Mouse (Mus musculus): ENCODE results near the gene Oxct2a. TPM values are rescaled to one million over a fixed set of nuclear protein-coding genes. Genes with fewer than 3 reads are reported as not detected.
"Not testable (repeated sequence)": the region's sequence is repeated elsewhere in the genome, so short reads cannot be mapped to it uniquely, and the experiment has no call there.

Gene Oxct2a
- polyA plus RNA-seq, 1 experiment from 2014 or later, result 0.21 TPM

DNA sequence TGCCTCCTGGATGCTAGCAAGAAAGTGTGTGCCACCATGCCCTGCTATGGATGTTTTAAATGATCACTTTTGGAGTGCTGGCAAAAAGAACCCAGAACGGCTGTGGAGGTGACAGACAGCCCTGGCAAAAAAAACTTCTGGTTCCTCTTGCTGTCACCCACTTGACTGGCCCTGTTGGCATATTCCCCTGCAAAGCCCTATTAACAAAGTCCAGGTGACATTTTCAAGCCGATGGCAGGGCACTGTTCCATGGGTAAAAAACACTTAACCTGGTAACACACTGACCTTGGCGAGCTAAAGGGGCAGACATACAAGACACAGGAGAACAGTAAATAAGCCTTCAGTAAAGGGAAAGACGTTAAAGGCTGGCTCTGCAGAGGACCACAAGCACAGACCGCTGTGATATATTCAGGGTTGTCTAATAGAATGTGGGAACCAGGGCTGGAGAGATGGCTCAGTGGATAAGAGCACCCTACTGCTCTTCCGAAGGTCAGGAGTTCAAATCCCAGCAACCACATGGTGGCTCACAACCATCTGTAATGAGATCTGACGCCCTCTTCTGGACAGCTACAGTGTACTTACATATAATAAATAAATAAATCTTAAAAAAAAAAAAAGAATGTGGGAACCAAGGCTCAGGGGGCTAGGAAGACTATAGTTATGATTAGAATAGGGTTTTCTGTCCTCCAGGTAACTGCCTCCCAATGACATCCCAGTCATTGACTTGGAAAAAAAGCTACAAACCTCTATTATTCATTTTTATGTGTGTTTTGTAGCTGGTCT, 29.6 kb downstream of the Oxct2a start:
- TF ChIP-seq CTCF (IDR thresholded peaks at IDR 0.05; ENCODE audit: low read depth), result no peak
- ATAC-seq, result no peak
- 70% methylated on average over 7 of the region's 7 CpGs for WGBS

DNA sequence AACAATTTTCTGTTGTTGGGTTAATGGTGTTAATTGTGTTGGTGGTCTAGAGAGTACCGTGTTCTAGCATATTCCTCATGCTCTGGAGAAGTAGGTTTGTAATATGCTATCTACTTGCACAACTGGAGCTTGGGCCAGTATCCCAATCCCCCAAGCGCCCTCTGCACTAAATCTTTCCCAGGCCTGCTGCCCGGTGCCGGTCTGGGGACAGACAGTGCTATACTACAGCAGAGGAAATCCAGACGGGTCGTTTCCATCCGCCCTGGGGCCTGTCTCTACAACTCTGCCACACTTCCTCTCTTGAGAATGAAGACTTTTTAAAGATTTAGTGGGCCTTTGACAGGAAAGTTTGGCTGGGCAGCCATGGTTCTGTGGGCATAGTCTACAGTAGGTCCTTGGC, 30.4 kb downstream of the Oxct2a start:
- Histone ChIP-seq H3K27me3 (replicated peaks; ENCODE audit: control insufficient read depth, insufficient read depth, low read length) (no peaks in the 10 kb centered on the region), H3K4me2 (replicated peaks; ENCODE audit: low read depth) (no peak overlapping the region), H3K36me3 (ENCODE audit: control insufficient read depth, insufficient read depth) (peaks cover 89% of the 10 kb centered on the region), H3K9me3 (ENCODE audit: control insufficient read depth) (no peaks in the 10 kb centered on the region), H3K9ac (ENCODE audit: low read depth, low read length) (no peak overlapping the region), H3K4me1 (replicated peaks; ENCODE audit: control insufficient read depth, insufficient read depth, low read length) (no peaks in the 10 kb centered on the region), H3K4me3 (ENCODE audit: low read depth, low read length) (no peak overlapping the region), H3K27ac (ENCODE audit: low read depth, low read length) (no peak overlapping the region)
- 81% methylated on average over 7 of the region's 7 CpGs for WGBS
- no peak for ATAC-seq
- no peak for TF ChIP-seq CTCF (IDR thresholded peaks at IDR 0.05; ENCODE audit: low read depth)

More for the DNA sequence above, 29.6 kb downstream of the Oxct2a start:
- H3K4me3 ChIP-seq (ENCODE audit: low read depth, low read length), result no peak overlapping the region
- no peak overlapping the region for H3K9ac ChIP-seq (ENCODE audit: low read depth, low read length)
- no peaks in the 10 kb centered on the region for H3K4me1 ChIP-seq (replicated peaks; ENCODE audit: control insufficient read depth, insufficient read depth, low read length)
- no peaks in the 10 kb centered on the region for H3K9me3 ChIP-seq (ENCODE audit: control insufficient read depth)
- H3K27ac ChIP-seq (ENCODE audit: low read depth, low read length), result no peak overlapping the region
- H3K36me3 ChIP-seq (ENCODE audit: control insufficient read depth, insufficient read depth), result peaks cover 91% of the 10 kb centered on the region
- no peaks in the 10 kb centered on the region for H3K27me3 ChIP-seq (replicated peaks; ENCODE audit: control insufficient read depth, insufficient read depth, low read length)
- no peak overlapping the region for H3K4me2 ChIP-seq (replicated peaks; ENCODE audit: low read depth)

DNA sequence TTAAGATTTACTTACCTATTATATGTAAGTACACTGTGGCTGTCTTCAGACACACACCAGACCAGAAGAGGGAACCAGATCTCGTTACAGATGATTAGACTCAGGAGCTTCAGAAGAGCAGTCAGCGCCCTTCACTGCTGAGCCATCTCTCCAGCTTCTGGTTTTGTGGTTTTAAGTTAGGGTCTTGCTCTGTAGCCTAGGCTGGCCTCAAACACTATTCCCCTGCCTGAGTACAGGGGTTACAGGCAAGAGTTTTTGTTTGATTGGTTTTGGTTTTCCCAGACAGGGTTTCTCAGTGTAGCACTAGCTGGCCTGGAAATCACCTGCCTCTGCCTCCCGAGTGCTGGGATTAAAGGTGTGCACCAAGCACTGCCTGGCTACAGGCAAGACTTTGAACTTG, 31.0 kb downstream of the Oxct2a start:
- H3K36me3 ChIP-seq (ENCODE audit: control insufficient read depth, insufficient read depth), result peaks cover 88% of the 10 kb centered on the region
- H3K9me3 ChIP-seq (ENCODE audit: control insufficient read depth), result no peaks in the 10 kb centered on the region
- no peaks in the 10 kb centered on the region for H3K27me3 ChIP-seq (replicated peaks; ENCODE audit: control insufficient read depth, insufficient read depth, low read length)
- ATAC-seq, result no peak
- 73% methylated on average over 3 of the region's 3 CpGs for WGBS
- no peak overlapping the region for H3K27ac ChIP-seq (ENCODE audit: low read depth, low read length)
- H3K4me3 ChIP-seq (ENCODE audit: low read depth, low read length), result no peak overlapping the region
- TF ChIP-seq CTCF (IDR thresholded peaks at IDR 0.05; ENCODE audit: low read depth), result no peak
- no peak overlapping the region for H3K9ac ChIP-seq (ENCODE audit: low read depth, low read length)
- H3K4me1 ChIP-seq (replicated peaks; ENCODE audit: control insufficient read depth, insufficient read depth, low read length), result no peaks in the 10 kb centered on the region
- H3K4me2 ChIP-seq (replicated peaks; ENCODE audit: low read depth), result no peak overlapping the region

DNA sequence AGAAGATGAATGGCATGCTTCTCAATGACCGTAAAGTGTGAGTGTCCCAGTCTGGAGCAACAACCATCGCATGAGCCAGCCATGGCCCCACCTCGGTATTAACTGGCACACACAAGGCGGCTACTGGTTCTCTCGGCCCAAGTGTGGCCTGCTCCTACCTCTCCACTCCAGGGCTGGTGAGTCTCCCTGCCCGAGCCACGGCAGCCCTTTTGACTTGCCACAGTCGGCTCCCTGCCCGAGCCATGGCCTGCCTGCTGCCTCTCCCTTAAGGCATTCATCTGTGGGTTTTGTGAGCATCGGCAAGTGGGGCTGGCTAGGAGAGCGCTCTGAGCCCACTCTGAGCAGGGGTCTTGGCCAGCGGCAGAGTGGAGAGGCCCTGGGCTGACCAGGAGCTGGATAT, 34.4 kb downstream of the Oxct2a start:
- peaks cover 10% of the 10 kb centered on the region for H3K4me1 ChIP-seq (replicated peaks; ENCODE audit: control insufficient read depth, insufficient read depth, low read length)
- WGBS, result 91% methylated on average over 12 of the region's 12 CpGs
- no peak for ATAC-seq
- H3K9me3 ChIP-seq (ENCODE audit: control insufficient read depth), result no peaks in the 10 kb centered on the region
- H3K27me3 ChIP-seq (replicated peaks; ENCODE audit: control insufficient read depth, insufficient read depth, low read length), result no peaks in the 10 kb centered on the region
- H3K4me3 ChIP-seq (ENCODE audit: low read depth, low read length), result no peak overlapping the region
- no peak overlapping the region for H3K4me2 ChIP-seq (replicated peaks; ENCODE audit: low read depth)
- TF ChIP-seq CTCF (IDR thresholded peaks at IDR 0.05; ENCODE audit: low read depth), result no peak
- no peak overlapping the region for H3K9ac ChIP-seq (ENCODE audit: low read depth, low read length)
- H3K27ac ChIP-seq (ENCODE audit: low read depth, low read length), result no peak overlapping the region
- H3K36me3 ChIP-seq (ENCODE audit: control insufficient read depth, insufficient read depth), result peaks cover 64% of the 10 kb centered on the region

DNA sequence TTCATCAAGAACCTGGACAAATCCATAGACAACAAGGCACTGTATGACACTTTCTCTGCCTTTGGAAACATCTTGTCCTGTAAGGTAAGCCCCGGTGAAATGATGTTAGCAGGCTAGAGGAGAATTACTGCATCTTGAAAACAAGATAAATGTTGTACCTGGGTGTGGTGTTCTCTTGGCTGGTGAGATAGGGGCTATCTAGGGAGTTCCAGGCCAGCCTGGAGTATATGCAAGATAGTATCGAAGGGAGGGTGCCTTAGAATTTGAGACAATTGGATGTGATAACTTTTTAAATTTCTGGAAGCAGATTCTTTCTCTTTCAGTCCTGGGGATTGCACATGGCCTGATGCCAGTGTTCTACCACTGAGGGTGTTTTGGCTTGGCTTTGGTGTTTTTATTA, 36.6 kb downstream of the Oxct2a start:
- no peaks in the 10 kb centered on the region for H3K27me3 ChIP-seq (replicated peaks; ENCODE audit: control insufficient read depth, insufficient read depth, low read length)
- no peaks in the 10 kb centered on the region for H3K9me3 ChIP-seq (ENCODE audit: control insufficient read depth)
- H3K27ac ChIP-seq (ENCODE audit: low read depth, low read length), result no peak overlapping the region
- WGBS, result 59% methylated on average over 2 of the region's 2 CpGs
- H3K4me2 ChIP-seq (replicated peaks; ENCODE audit: low read depth), result no peak overlapping the region
- H3K36me3 ChIP-seq (ENCODE audit: control insufficient read depth, insufficient read depth), result peaks cover 42% of the 10 kb centered on the region
- H3K4me3 ChIP-seq (ENCODE audit: low read depth, low read length), result no peak overlapping the region
- peaks cover 10% of the 10 kb centered on the region for H3K4me1 ChIP-seq (replicated peaks; ENCODE audit: control insufficient read depth, insufficient read depth, low read length)
- H3K9ac ChIP-seq (ENCODE audit: low read depth, low read length), result no peak overlapping the region
- TF ChIP-seq CTCF (IDR thresholded peaks at IDR 0.05; ENCODE audit: low read depth), result no peak
- ATAC-seq, result no peak

DNA sequence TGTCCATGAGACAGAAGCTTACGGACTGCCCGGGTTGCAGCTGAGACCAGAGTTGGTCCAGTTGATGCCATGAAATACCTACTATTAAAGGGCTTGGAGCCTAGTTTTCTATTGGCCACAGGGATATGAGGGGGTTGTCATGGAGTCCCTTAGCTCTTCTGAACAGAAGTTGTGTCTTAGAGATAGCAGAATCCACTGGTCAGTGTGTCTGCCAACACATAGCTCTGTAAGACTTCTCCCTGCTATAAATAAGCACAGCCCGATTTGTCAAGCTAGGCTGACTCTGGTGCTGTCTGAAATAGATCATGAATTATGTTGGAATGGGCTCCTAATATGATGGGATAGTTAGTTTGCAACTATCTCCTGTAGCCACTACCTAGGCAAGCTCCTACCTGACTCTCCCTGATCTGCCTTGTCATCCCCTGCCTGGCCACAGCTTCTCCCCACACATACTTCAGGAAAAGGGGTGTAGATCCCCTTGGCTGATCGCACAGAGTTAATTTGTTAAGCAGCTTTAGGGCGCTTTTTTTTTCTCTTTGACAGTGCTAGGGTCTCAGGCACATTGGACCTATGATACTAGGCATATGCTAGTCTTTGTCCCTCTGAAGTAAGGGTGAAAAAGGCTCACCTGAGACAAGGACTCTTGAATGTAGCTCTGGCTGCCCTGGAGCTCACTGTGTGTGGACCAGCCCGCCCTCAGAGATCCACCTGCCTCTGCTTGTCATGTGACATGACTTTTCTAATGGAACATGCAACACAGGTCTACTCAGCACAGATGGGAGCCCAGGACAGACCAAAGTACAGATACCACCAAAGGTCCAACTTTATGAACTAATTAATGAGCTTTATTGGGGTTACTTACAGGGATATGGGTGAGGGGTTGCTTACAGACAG, 38.5 kb downstream of the Oxct2a start:
- no peaks in the 10 kb centered on the region for H3K9me3 ChIP-seq (ENCODE audit: control insufficient read depth)
- TF ChIP-seq CTCF (IDR thresholded peaks at IDR 0.05; ENCODE audit: low read depth), result no peak
- peak overlapping the region; percentile 28; the same call in 1 of the 2 replicates for H3K27ac ChIP-seq (ENCODE audit: low read depth, low read length)
- H3K9ac ChIP-seq (ENCODE audit: low read depth, low read length), result no peak overlapping the region
- peak; percentile 38; the same call in 1 of the 2 replicates for ATAC-seq
- H3K4me1 ChIP-seq (replicated peaks; ENCODE audit: control insufficient read depth, insufficient read depth, low read length), result peaks cover 10% of the 10 kb centered on the region
- H3K4me3 ChIP-seq (ENCODE audit: low read depth, low read length), result peak overlapping the region; percentile 47
- peak overlapping the region; percentile 73 for H3K4me2 ChIP-seq (replicated peaks; ENCODE audit: low read depth)
- no peaks in the 10 kb centered on the region for H3K27me3 ChIP-seq (replicated peaks; ENCODE audit: control insufficient read depth, insufficient read depth, low read length)
- H3K36me3 ChIP-seq (ENCODE audit: control insufficient read depth, insufficient read depth), result peaks cover 29% of the 10 kb centered on the region
- 56% methylated on average over 6 of the region's 6 CpGs for WGBS

DNA sequence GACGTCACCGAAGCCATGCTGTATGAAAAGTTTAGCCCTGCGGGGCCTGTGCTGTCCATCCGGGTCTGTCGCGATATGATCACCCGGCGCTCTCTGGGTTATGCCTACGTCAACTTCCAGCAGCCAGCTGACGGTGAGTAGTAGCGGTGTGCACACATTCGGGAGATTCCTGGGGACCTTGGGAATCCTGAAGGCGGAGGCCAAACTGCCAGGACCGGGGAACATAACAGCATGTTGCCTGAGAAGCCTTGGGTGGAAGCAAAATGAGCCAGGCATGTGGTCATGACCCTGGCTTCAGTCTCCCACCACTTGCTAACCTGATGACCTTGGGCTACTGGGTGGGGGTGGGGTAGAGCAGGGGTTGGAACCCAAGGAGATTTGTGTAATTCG, 39.8 kb downstream of the Oxct2a start:
- WGBS, result 2% methylated on average over 13 of the region's 15 CpGs
- peaks cover 16% of the 10 kb centered on the region for H3K36me3 ChIP-seq (ENCODE audit: control insufficient read depth, insufficient read depth)
- peak overlapping the region; percentile 47 for H3K4me3 ChIP-seq (ENCODE audit: low read depth, low read length)
- peak overlapping the region; percentile 60; the same call in 1 of the 2 replicates for H3K27ac ChIP-seq (ENCODE audit: low read depth, low read length)
- H3K4me1 ChIP-seq (replicated peaks; ENCODE audit: control insufficient read depth, insufficient read depth, low read length); H3K27me3 ChIP-seq (replicated peaks; ENCODE audit: control insufficient read depth, insufficient read depth, low read length); H3K9me3 ChIP-seq (ENCODE audit: control insufficient read depth): not testable (repeated sequence)
- peak overlapping the region; percentile 73 for H3K4me2 ChIP-seq (replicated peaks; ENCODE audit: low read depth)
- peak; percentile 13; the same call in 1 of the 2 replicates for ATAC-seq
- H3K9ac ChIP-seq (ENCODE audit: low read depth, low read length), result peak overlapping the region; percentile 40

DNA sequence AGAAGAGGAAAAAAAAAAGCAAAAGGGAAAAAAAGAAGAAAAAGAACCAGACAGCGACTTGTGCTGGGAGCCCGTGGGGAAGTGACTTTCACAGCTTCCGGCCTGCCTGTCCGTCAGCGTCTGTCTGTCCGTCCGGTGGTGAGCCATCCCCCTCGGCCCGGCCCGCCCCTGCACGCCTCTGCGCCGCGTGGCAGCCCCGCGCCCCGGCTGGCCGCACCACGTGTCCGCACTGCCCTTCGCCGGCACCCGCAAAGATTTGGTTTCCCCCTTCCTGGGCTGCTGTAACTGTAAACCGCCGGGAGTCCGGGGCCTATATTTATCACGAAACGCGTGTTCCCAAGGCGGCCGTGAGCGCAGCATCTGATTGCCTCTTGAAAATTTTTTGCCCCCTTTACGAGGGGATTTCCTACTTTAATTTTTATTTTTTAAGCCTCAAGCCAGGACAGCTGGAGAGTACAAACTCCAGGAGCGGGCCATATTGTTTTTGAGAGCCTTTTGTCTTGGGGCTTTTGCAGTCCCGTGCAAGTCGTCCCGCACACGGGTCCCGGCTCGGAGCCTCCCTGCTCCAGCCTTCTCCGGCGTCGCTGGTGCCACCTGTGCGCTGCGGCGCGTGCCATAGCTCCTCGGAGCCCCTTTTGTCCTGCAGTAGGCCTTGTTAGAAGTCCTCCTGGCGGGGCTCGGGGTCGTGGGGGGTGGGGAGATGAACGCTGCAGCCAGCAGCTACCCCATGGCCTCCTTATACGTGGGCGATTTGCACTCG, 40.3 kb downstream of the Oxct2a start:
- Histone ChIP-seq H3K4me3 (ENCODE audit: low read depth, low read length) (peak overlapping the region; percentile 47), H3K36me3 (ENCODE audit: control insufficient read depth, insufficient read depth) (peaks cover 13% of the 10 kb centered on the region), H3K9ac (ENCODE audit: low read depth, low read length) (peak overlapping the region; percentile 42), H3K4me2 (replicated peaks; ENCODE audit: low read depth) (peak overlapping the region; percentile 73), H3K27ac (ENCODE audit: low read depth, low read length) (peak overlapping the region; percentile 17)
- not testable (repeated sequence) for H3K27me3 ChIP-seq (replicated peaks; ENCODE audit: control insufficient read depth, insufficient read depth, low read length); H3K9me3 ChIP-seq (ENCODE audit: control insufficient read depth); H3K4me1 ChIP-seq (replicated peaks; ENCODE audit: control insufficient read depth, insufficient read depth, low read length)
- WGBS, result under 1% methylated on average over 43 of the region's 55 CpGs
- peak; percentile 65 for ATAC-seq

Data from intestine, postnatal 0 days (tissue).